Mouse (Mus musculus): ENCODE results near the gene Vav3. TPM values are rescaled to one million over a fixed set of nuclear protein-coding genes. Genes with fewer than 3 reads are reported as not detected.

Gene Vav3
- polyA plus RNA-seq, 1 experiment from 2014 or later: 28.3 TPM

GRCm38 (mm10) chr3:109469465-109469864, 129.0 kb downstream of the Vav3 start:
- H3K4me1 ChIP-seq (replicated peaks; ENCODE audit: insufficient read depth, low read length): no peaks in the 10 kb centered on the region
- H3K36me3 ChIP-seq (ENCODE audit: insufficient read depth, low read length): no peaks in the 10 kb centered on the region
- no peak for TF ChIP-seq CTCF (IDR thresholded peaks at IDR 0.05; ENCODE audit: low read depth)
- H3K4me3 ChIP-seq (replicated peaks; ENCODE audit: low read depth, low read length): no peak overlapping the region
- WGBS: 53% methylated on average over 3 of the region's 3 CpGs
- H3K9ac ChIP-seq (ENCODE audit: low read depth, low read length): no peak overlapping the region
- no peak overlapping the region for H3K4me2 ChIP-seq (ENCODE audit: low read length)
- ATAC-seq (replicated peaks; ENCODE audit: low FRiP score, low read depth): no peak; the same call in 1 of the 2 replicates
- H3K9me3 ChIP-seq (replicated peaks; ENCODE audit: low read length): no peaks in the 10 kb centered on the region
- no peaks in the 10 kb centered on the region for H3K27me3 ChIP-seq (ENCODE audit: insufficient read depth, low read length)
- DNase-seq (ENCODE audit: low spot score): no peak
- H3K27ac ChIP-seq: no peak overlapping the region

- 0 out of 2 replicates have a peak, but pooled peaks have one; percentile 49 for ATAC-seq (replicated peaks; ENCODE audit: low FRiP score, low read depth)
- DNase-seq (ENCODE audit: low spot score): no peak
- Histone ChIP-seq H3K27ac (no peak overlapping the region), H3K4me2 (ENCODE audit: low read length) (no peak overlapping the region), H3K9ac (ENCODE audit: low read depth, low read length) (no peak overlapping the region), H3K9me3 (replicated peaks; ENCODE audit: low read length) (no peaks in the 10 kb centered on the region), H3K36me3 (ENCODE audit: insufficient read depth, low read length) (no peaks in the 10 kb centered on the region), H3K27me3 (ENCODE audit: insufficient read depth, low read length) (no peaks in the 10 kb centered on the region), H3K4me3 (replicated peaks; ENCODE audit: low read depth, low read length) (no peak overlapping the region), H3K4me1 (replicated peaks; ENCODE audit: insufficient read depth, low read length) (no peaks in the 10 kb centered on the region)
- WGBS: 27% methylated on average over 1 of the region's 1 CpGs
- no peak for TF ChIP-seq CTCF (IDR thresholded peaks at IDR 0.05; ENCODE audit: low read depth)
These were observed 130.3 kb downstream of the Vav3 start for GRCm38 (mm10) chr3:109470651-109471255.

- Histone ChIP-seq H3K27me3 (ENCODE audit: insufficient read depth, low read length) (no peaks in the 10 kb centered on the region), H3K27ac (no peak overlapping the region), H3K4me3 (replicated peaks; ENCODE audit: low read depth, low read length) (no peak overlapping the region), H3K4me1 (replicated peaks; ENCODE audit: insufficient read depth, low read length) (no peaks in the 10 kb centered on the region), H3K36me3 (ENCODE audit: insufficient read depth, low read length) (no peaks in the 10 kb centered on the region), H3K9ac (ENCODE audit: low read depth, low read length) (no peak overlapping the region), H3K4me2 (ENCODE audit: low read length) (no peak overlapping the region), H3K9me3 (replicated peaks; ENCODE audit: low read length) (no peaks in the 10 kb centered on the region)
- TF ChIP-seq CTCF (IDR thresholded peaks at IDR 0.05; ENCODE audit: low read depth): no peak
- DNase-seq (ENCODE audit: low spot score): peak; percentile 56
- no peak for ATAC-seq (replicated peaks; ENCODE audit: low FRiP score, low read depth)
- 60% methylated on average over 8 of the region's 8 CpGs for WGBS
These were observed 136.1 kb downstream of the Vav3 start for GRCm38 (mm10) chr3:109476521-109476920.

- H3K9me3 ChIP-seq (replicated peaks; ENCODE audit: low read length): no peaks in the 10 kb centered on the region
- DNase-seq (ENCODE audit: low spot score) (no peak), ATAC-seq (replicated peaks; ENCODE audit: low FRiP score, low read depth) (no peak)
- no peak for TF ChIP-seq CTCF (IDR thresholded peaks at IDR 0.05; ENCODE audit: low read depth)
- H3K27me3 ChIP-seq (ENCODE audit: insufficient read depth, low read length): no peaks in the 10 kb centered on the region
- no peak overlapping the region for H3K27ac ChIP-seq
- no peaks in the 10 kb centered on the region for H3K36me3 ChIP-seq (ENCODE audit: insufficient read depth, low read length)
- H3K4me1 ChIP-seq (replicated peaks; ENCODE audit: insufficient read depth, low read length): no peaks in the 10 kb centered on the region
- H3K9ac ChIP-seq (ENCODE audit: low read depth, low read length): no peak overlapping the region
- 60% methylated on average over 4 of the region's 4 CpGs for WGBS
- no peak overlapping the region for H3K4me2 ChIP-seq (ENCODE audit: low read length)
- H3K4me3 ChIP-seq (replicated peaks; ENCODE audit: low read depth, low read length): no peak overlapping the region
These were observed 137.8 kb downstream of the Vav3 start for GRCm38 (mm10) chr3:109478297-109478696.

GRCm38 (mm10) chr3:109480625-109481024, 140.2 kb downstream of the Vav3 start:
- 63% methylated on average over 2 of the region's 2 CpGs for WGBS
- H3K4me1 ChIP-seq (replicated peaks; ENCODE audit: insufficient read depth, low read length): no peaks in the 10 kb centered on the region
- H3K36me3 ChIP-seq (ENCODE audit: insufficient read depth, low read length): no peaks in the 10 kb centered on the region
- no peak for TF ChIP-seq CTCF (IDR thresholded peaks at IDR 0.05; ENCODE audit: low read depth)
- H3K4me3 ChIP-seq (replicated peaks; ENCODE audit: low read depth, low read length): no peak overlapping the region
- no peaks in the 10 kb centered on the region for H3K27me3 ChIP-seq (ENCODE audit: insufficient read depth, low read length)
- DNase-seq (ENCODE audit: low spot score): peak; percentile 18
- no peak overlapping the region for H3K9ac ChIP-seq (ENCODE audit: low read depth, low read length)
- no peak overlapping the region for H3K27ac ChIP-seq
- no peak overlapping the region for H3K4me2 ChIP-seq (ENCODE audit: low read length)
- H3K9me3 ChIP-seq (replicated peaks; ENCODE audit: low read length): no peaks in the 10 kb centered on the region
- no peak for ATAC-seq (replicated peaks; ENCODE audit: low FRiP score, low read depth)

GRCm38 (mm10) chr3:109486786-109487185, 146.3 kb downstream of the Vav3 start:
- Histone ChIP-seq H3K4me1 (replicated peaks; ENCODE audit: insufficient read depth, low read length) (no peaks in the 10 kb centered on the region), H3K27ac (no peak overlapping the region), H3K27me3 (ENCODE audit: insufficient read depth, low read length) (no peaks in the 10 kb centered on the region), H3K4me3 (replicated peaks; ENCODE audit: low read depth, low read length) (no peak overlapping the region), H3K9ac (ENCODE audit: low read depth, low read length) (no peak overlapping the region), H3K36me3 (ENCODE audit: insufficient read depth, low read length) (no peaks in the 10 kb centered on the region), H3K4me2 (ENCODE audit: low read length) (no peak overlapping the region), H3K9me3 (replicated peaks; ENCODE audit: low read length) (no peaks in the 10 kb centered on the region)
- TF ChIP-seq CTCF (IDR thresholded peaks at IDR 0.05; ENCODE audit: low read depth): no peak
- DNase-seq (ENCODE audit: low spot score) (no peak), ATAC-seq (replicated peaks; ENCODE audit: low FRiP score, low read depth) (no peak)
- WGBS: 76% methylated on average over 3 of the region's 3 CpGs

- Histone ChIP-seq H3K4me2 (ENCODE audit: low read length) (no peak overlapping the region), H3K9ac (ENCODE audit: low read depth, low read length) (no peak overlapping the region), H3K36me3 (ENCODE audit: insufficient read depth, low read length) (no peaks in the 10 kb centered on the region), H3K9me3 (replicated peaks; ENCODE audit: low read length) (no peaks in the 10 kb centered on the region), H3K27ac (no peak overlapping the region), H3K27me3 (ENCODE audit: insufficient read depth, low read length) (no peaks in the 10 kb centered on the region), H3K4me1 (replicated peaks; ENCODE audit: insufficient read depth, low read length) (no peaks in the 10 kb centered on the region), H3K4me3 (replicated peaks; ENCODE audit: low read depth, low read length) (no peak overlapping the region)
- no peak for ATAC-seq (replicated peaks; ENCODE audit: low FRiP score, low read depth)
- WGBS: 90% methylated on average over 4 of the region's 4 CpGs
- no peak for TF ChIP-seq CTCF (IDR thresholded peaks at IDR 0.05; ENCODE audit: low read depth)
- no peak for DNase-seq (ENCODE audit: low spot score)
These were observed 147.4 kb downstream of the Vav3 start for GRCm38 (mm10) chr3:109487823-109488222.

Data from kidney, postnatal 0 days (tissue).